Mouse (Mus musculus): ENCODE results near the gene Mgll. TPM values are rescaled to one million over a fixed set of nuclear protein-coding genes. Genes with fewer than 3 reads are reported as not detected.

Mgll gene
- polyA plus RNA-seq, 1 experiment from 2014 or later = 4.2 TPM

GRCm38 (mm10) chr6:88816913-88817312 lies 92.7 kb downstream of the Mgll start:
- ATAC-seq (no peak), DNase-seq (ENCODE audit: low read depth, low spot score) (no peak)
- ChIA-PET POLR2A (interaction anchor here (0.6 kb wide), 1 partner anchor 34 kb away, joined by 3 read pairs; no protein-coding TSS in a partner anchor), CTCF (no interaction called here)
- TF ChIP-seq CTCF (IDR thresholded peaks at IDR 0.05) = no peak
- no peaks in the 10 kb centered on the region for H3K27me3 ChIP-seq
- in situ Hi-C loops (cut with MboI; ENCODE audit: low pct_unique_long_range_greater_than_20kb) = no loop called here

DNA sequence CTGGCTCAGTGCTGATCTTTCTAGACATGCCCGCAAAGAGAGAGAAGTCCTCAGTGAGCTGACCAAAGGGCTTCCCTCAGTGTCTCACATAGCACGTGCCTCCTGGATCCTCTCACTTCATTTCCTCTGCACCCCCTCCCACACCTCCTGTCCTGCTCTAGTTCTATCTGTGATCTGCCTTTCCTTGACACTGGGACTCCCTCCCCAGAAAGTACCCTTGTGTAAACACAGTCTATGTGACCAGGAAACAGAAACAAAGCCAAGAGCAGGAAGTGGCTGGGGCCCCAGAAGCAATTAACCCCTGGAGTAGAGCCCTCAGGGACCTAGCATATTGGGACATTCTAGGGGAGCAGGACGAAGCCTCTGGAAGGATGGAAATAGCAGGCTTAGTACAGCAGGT lies 96.6 kb downstream of the Mgll start:
- in situ Hi-C loops (cut with MboI; ENCODE audit: low pct_unique_long_range_greater_than_20kb) = no loop called here
- no peak for DNase-seq (ENCODE audit: low read depth, low spot score)
- ChIA-PET CTCF (interaction anchor here (1.0 kb wide), 1 partner anchor 10 kb away, joined by 3 read pairs; no protein-coding TSS in a partner anchor), POLR2A (no interaction called here)
- no peaks in the 10 kb centered on the region for H3K27me3 ChIP-seq
- TF ChIP-seq CTCF (IDR thresholded peaks at IDR 0.05) = no peak
- no peak for ATAC-seq

- TF ChIP-seq CTCF (IDR thresholded peaks at IDR 0.05) = no peak
- ATAC-seq = no peak
- in situ Hi-C loops (cut with MboI; ENCODE audit: low pct_unique_long_range_greater_than_20kb) = no loop called here
- CTCF ChIA-PET = interaction anchor here (0.9 kb wide), 1 partner anchor 243 kb away, joined by 3 read pairs; no protein-coding TSS in a partner anchor
- H3K27me3 ChIP-seq = no peaks in the 10 kb centered on the region
- DNase-seq (ENCODE audit: low read depth, low spot score) = no peak
- POLR2A ChIA-PET = no interaction called here
These were observed 97.1 kb downstream of the Mgll start for GRCm38 (mm10) chr6:88821294-88821693.

DNA sequence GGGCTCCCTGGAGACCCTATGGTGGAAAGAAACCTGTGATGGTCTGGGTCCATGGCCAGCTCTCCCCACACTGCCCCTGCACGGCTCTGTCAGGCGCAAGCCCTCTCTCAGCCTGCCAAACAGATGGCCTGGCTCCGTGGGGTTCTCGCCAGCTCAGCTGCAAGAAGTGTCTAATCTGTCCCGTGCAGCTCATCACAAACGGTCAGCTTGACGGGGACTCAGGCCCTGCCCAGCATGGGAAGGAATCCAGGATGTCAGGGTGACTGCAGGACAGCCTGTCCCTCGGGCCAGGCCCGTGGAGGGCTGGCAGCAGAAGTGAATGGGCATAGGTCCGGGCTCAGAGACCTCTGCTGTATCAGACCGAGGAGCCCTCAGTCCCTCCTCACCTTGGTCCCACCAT lies 97.7 kb downstream of the Mgll start:
- in situ Hi-C loops (cut with MboI; ENCODE audit: low pct_unique_long_range_greater_than_20kb) = no loop called here
- ATAC-seq (no peak), DNase-seq (ENCODE audit: low read depth, low spot score) (no peak)
- no peaks in the 10 kb centered on the region for H3K27me3 ChIP-seq
- CTCF ChIA-PET = interaction anchor here (0.9 kb wide), 1 partner anchor 244 kb away, joined by 3 read pairs; no protein-coding TSS in a partner anchor
- no peak for TF ChIP-seq CTCF (IDR thresholded peaks at IDR 0.05)
- POLR2A ChIA-PET = no interaction called here

GRCm38 (mm10) chr6:88824183-88824582 lies 100.0 kb downstream of the Mgll start:
- ChIA-PET CTCF (interaction anchor here (0.9 to 1.9 kb wide), 3 partner anchors 11 to 137 kb away, joined by 3 to 11 read pairs (median 3); no protein-coding TSS in a partner anchor), POLR2A (no interaction called here)
- in situ Hi-C loops (cut with MboI; ENCODE audit: low pct_unique_long_range_greater_than_20kb) = no loop called here
- DNase-seq (ENCODE audit: low read depth, low spot score) (no peak), ATAC-seq (no peak)
- no peak for TF ChIP-seq CTCF (IDR thresholded peaks at IDR 0.05)
- no peaks in the 10 kb centered on the region for H3K27me3 ChIP-seq

GRCm38 (mm10) chr6:88826088-88826487 lies 101.9 kb downstream of the Mgll start:
- in situ Hi-C loops (cut with MboI; ENCODE audit: low pct_unique_long_range_greater_than_20kb) = loop anchor here (5.0 kb wide), 2 partner anchors 94 to 239 kb away; no protein-coding TSS in a partner anchor
- TF ChIP-seq CTCF (IDR thresholded peaks at IDR 0.05) = no peak
- no peaks in the 10 kb centered on the region for H3K27me3 ChIP-seq
- ATAC-seq (no peak), DNase-seq (ENCODE audit: low read depth, low spot score) (no peak)
- ChIA-PET CTCF (interaction anchor here (1.2 to 1.9 kb wide), 4 partner anchors 13 to 266 kb away, joined by 3 to 11 read pairs (median 4); no protein-coding TSS in a partner anchor), POLR2A (interaction anchor here (0.5 to 1.3 kb wide), 3 partner anchors 10 to 235 kb away, joined by 3 to 4 read pairs (median 4); no protein-coding TSS in a partner anchor)

GRCm38 (mm10) chr6:88826545-88826944 lies 102.3 kb downstream of the Mgll start:
- ChIA-PET CTCF (interaction anchor here (1.2 to 1.9 kb wide), 3 partner anchors 233 to 266 kb away, joined by 3 to 5 read pairs (median 4); no protein-coding TSS in a partner anchor), POLR2A (interaction anchor here (0.5 to 1.3 kb wide), 2 partner anchors 9 to 236 kb away, joined by 3 to 4 read pairs; no protein-coding TSS in a partner anchor)
- in situ Hi-C loops (cut with MboI; ENCODE audit: low pct_unique_long_range_greater_than_20kb) = loop anchor here (5.0 kb wide), 2 partner anchors 94 to 239 kb away; no protein-coding TSS in a partner anchor
- H3K27me3 ChIP-seq = no peaks in the 10 kb centered on the region
- TF ChIP-seq CTCF (IDR thresholded peaks at IDR 0.05) = no peak
- no peak for DNase-seq (ENCODE audit: low read depth, low spot score)
- ATAC-seq = no peak

GRCm38 (mm10) chr6:88826965-88827364 lies 102.8 kb downstream of the Mgll start:
- ChIA-PET CTCF (interaction anchor here (1.2 to 2.0 kb wide), 5 partner anchors 14 to 267 kb away, joined by 3 to 10 read pairs (median 4); partner anchors contain the start of gene Abtb1), POLR2A (interaction anchor here (1.2 to 1.3 kb wide), 2 partner anchors 178 to 236 kb away, joined by 3 to 4 read pairs; no protein-coding TSS in a partner anchor)
- H3K27me3 ChIP-seq = no peaks in the 10 kb centered on the region
- DNase-seq (ENCODE audit: low read depth, low spot score) = no peak
- no peak for TF ChIP-seq CTCF (IDR thresholded peaks at IDR 0.05)
- ATAC-seq = no peak
- in situ Hi-C loops (cut with MboI; ENCODE audit: low pct_unique_long_range_greater_than_20kb) = loop anchor here (5.0 kb wide), 2 partner anchors 95 to 240 kb away; no protein-coding TSS in a partner anchor

DNA sequence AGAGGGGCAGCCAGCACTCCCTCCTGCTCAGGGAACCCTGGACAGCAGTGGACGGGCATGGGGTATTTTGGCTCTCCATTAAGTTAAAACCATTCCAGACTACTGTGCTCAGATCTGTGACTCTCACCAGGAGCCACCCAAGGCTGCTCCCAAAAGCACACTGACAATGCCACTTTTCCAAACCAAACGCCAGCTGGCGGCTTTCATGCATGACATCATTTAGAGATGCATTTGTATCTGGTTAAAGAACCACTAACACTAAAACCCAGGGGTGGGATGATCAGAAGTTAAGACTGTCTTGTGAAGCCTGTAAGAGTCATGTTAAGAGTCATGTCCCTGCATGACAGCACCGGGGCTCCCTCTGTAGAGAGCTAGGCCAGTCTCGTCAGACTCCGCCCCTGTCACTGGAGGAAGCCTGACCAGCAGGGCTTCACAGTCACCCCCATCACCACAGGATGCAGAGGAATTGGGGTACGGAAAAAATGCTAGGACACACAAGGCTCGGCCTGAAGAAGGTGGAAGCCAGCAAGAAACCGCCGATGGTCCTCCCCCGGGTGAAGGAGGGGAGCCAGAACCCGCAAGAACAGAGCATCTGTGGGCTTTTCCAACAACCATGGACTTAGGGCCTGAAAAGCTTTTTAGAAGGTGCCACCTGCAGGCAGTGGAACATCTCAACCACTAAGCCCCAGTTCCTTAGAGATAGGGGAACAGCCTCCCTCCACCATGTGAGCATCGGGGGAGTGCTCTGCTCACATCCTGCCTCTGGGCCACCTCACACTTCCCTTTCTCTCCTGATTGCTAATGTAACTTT lies 103.4 kb downstream of the Mgll start:
- CTCF ChIA-PET = interaction anchor here (0.9 to 2.0 kb wide), 5 partner anchors 14 to 278 kb away, joined by 3 to 10 read pairs (median 3); partner anchors contain the start of gene Abtb1
- no peaks in the 10 kb centered on the region for H3K27me3 ChIP-seq
- no peak for TF ChIP-seq CTCF (IDR thresholded peaks at IDR 0.05)
- in situ Hi-C loops (cut with MboI; ENCODE audit: low pct_unique_long_range_greater_than_20kb) = loop anchor here (5.0 kb wide), 2 partner anchors 95 to 240 kb away; no protein-coding TSS in a partner anchor
- POLR2A ChIA-PET = interaction anchor here (1.2 to 1.3 kb wide), 2 partner anchors 179 to 237 kb away, joined by 3 to 4 read pairs; no protein-coding TSS in a partner anchor
- DNase-seq (ENCODE audit: low read depth, low spot score) = no peak
- no peak for ATAC-seq

All from Patski (cell line).